Mouse (Mus musculus): ENCODE results near the gene 1810013L24Rik.

- TF ChIP-seq POLR2A (IDR thresholded peaks at IDR 0.05; ENCODE audit: low read depth, low read length) = peak; percentile 29; the same call in 1 of the 2 replicates
- no peak for TF ChIP-seq CHD2 (IDR thresholded peaks at IDR 0.05; ENCODE audit: low read length)
- TF ChIP-seq CTCF (conservative IDR thresholded peaks at IDR 0.05 in 1 of 2, IDR thresholded peaks at IDR 0.05 in 1 of 2; ENCODE audit: low read depth in 2 of 2, low read length in 2 of 2) = no peak
- no peak for TF ChIP-seq RCOR1 (conservative IDR thresholded peaks at IDR 0.05; ENCODE audit: low read depth, low read length)
- peak; percentile 90 for TF ChIP-seq ELF1 (IDR thresholded peaks at IDR 0.05; ENCODE audit: low read depth, low read length)
- TF ChIP-seq HCFC1 (IDR thresholded peaks at IDR 0.05; ENCODE audit: low read depth, low read length) = peak; percentile 99
- peak; percentile 18; the same call in 1 of the 2 replicates for TF ChIP-seq BHLHE40 (IDR thresholded peaks at IDR 0.05; ENCODE audit: low read depth, low read length)
- TF ChIP-seq RAD21 (IDR thresholded peaks at IDR 0.05; ENCODE audit: low read depth, low read length) = no peak
- TF ChIP-seq EP300 (IDR thresholded peaks at IDR 0.05; ENCODE audit: low read length) = 0 out of 2 replicates have a peak, but pooled peaks have one; percentile 17
- peak; percentile 65; the same call in 1 of the 2 replicates for TF ChIP-seq MAX (IDR thresholded peaks at IDR 0.05; ENCODE audit: low read length)
- TF ChIP-seq MXI1 (IDR thresholded peaks at IDR 0.05; ENCODE audit: low read depth, low read length) = no peak
- peak; percentile 72 for TF ChIP-seq JUND (conservative IDR thresholded peaks at IDR 0.05; ENCODE audit: low read depth, low read length)
- TF ChIP-seq MEF2A (IDR thresholded peaks at IDR 0.05; ENCODE audit: borderline replicate concordance, low read depth, low read length) = 0 out of 2 replicates have a peak, but pooled peaks have one; percentile 17
- TF ChIP-seq MAFK (IDR thresholded peaks at IDR 0.05; ENCODE audit: insufficient replicate concordance, low read length) = no peak
Observed at GRCm38 (mm10) chr16:8823661-8824060, 6.2 kb upstream of the 1810013L24Rik start.
